Mouse (Mus musculus) right cerebral cortex, postnatal 10 days (tissue): Measurements from ENCODE around the gene Gpc1.
A peak's percentile ranks its signal among the peaks of the same experiment; 100 is the strongest.

Experiments
- DNase-seq, 2 experiments: peaks; one replicate each; pipeline ENCODE4 v3.0.0; 2021; ENCODE audit warnings: low spot score in 2 of 2

The Gpc1 gene

GRCm38 (mm10) chr1:92833987-92834706, 2.7 kb downstream of the Gpc1 start:
- peak; percentile 85 to 87 for DNase-seq

- DNase-seq = peak; percentile 66 to 68
Measured at GRCm38 (mm10) chr1:92837931-92838833, 6.7 kb downstream of the Gpc1 start.

GRCm38 (mm10) chr1:92839211-92839610, 7.8 kb downstream of the Gpc1 start:
- peak in 1 of 2 experiments; percentile 39 for DNase-seq

- peak in 1 of 2 experiments; percentile 38 for DNase-seq
Measured at GRCm38 (mm10) chr1:92840231-92840890, 8.9 kb downstream of the Gpc1 start.

- DNase-seq = no peak
Measured at GRCm38 (mm10) chr1:92841427-92841826, 10.0 kb downstream of the Gpc1 start.

GRCm38 (mm10) chr1:92845889-92846288, 14.4 kb downstream of the Gpc1 start:
- DNase-seq = no peak

GRCm38 (mm10) chr1:92847873-92848839, 16.7 kb downstream of the Gpc1 start:
- peak; percentile 86 to 90 for DNase-seq

GRCm38 (mm10) chr1:92849491-92849890, 18.0 kb downstream of the Gpc1 start:
- peak; percentile 63 to 65 for DNase-seq

GRCm38 (mm10) chr1:92849938-92850574, 18.6 kb downstream of the Gpc1 start:
- peak; percentile 54 to 56 for DNase-seq

- no peak for DNase-seq
Measured at GRCm38 (mm10) chr1:92852450-92852849, 21.0 kb downstream of the Gpc1 start.

GRCm38 (mm10) chr1:92861503-92861902, 30.1 kb downstream of the Gpc1 start:
- DNase-seq = peak in 1 of 2 experiments; percentile 45

GRCm38 (mm10) chr1:92863268-92863667, 31.8 kb downstream of the Gpc1 start:
- DNase-seq = no peak

GRCm38 (mm10) chr1:92866170-92866569, 34.7 kb downstream of the Gpc1 start:
- DNase-seq = peak in 1 of 2 experiments; percentile 48

- no peak for DNase-seq
Measured at GRCm38 (mm10) chr1:92869985-92870384, 38.5 kb downstream of the Gpc1 start.

- no peak for DNase-seq
Measured at GRCm38 (mm10) chr1:92872666-92873065, 41.2 kb downstream of the Gpc1 start.

GRCm38 (mm10) chr1:92874011-92874410, 42.6 kb downstream of the Gpc1 start:
- no peak for DNase-seq

GRCm38 (mm10) chr1:92875360-92876111, 44.1 kb downstream of the Gpc1 start:
- DNase-seq = no peak

- DNase-seq = no peak
Measured at GRCm38 (mm10) chr1:92877431-92877978, 46.1 kb downstream of the Gpc1 start.

GRCm38 (mm10) chr1:92878066-92878741, 46.8 kb downstream of the Gpc1 start:
- no peak for DNase-seq
